Mouse (Mus musculus) fat pad, adult 2 months (tissue): ENCODE results near the gene Abca4.

Experiments
- DNase-seq: peaks from one replicate; pipeline ENCODE4 v3.0.0-alpha.2; 2011; ENCODE audit warnings: low read depth, low spot score; ENCODE audit errors: extremely low read depth

Abca4 gene

DNA sequence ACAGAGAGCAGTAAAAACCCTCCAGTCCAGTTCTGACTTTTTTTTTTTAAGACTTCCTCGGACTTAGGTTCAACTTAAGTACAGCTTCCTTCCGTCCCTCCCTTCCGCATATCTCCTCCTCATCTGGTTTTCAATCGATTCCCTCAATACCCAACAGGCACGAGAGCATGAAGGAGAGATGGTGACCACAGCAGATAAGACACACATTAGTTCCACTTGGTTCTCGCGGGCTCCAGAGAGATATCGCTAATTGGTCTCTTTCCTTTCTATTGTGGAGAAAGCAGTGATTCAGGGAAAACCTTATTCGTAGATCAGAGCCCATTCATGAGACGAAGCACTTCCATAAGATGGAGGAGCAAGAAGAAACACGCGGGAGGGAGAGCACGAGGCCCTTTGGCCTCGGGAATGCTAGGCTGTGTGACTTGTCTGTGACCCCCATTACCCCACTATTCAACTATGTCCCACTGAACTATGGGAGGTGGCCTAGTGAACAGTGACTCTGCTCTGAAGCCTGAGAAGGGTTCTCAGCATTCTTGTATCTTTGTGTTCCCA, 63.5 kb downstream of the Abca4 start:
- DNase-seq = no peak

DNA sequence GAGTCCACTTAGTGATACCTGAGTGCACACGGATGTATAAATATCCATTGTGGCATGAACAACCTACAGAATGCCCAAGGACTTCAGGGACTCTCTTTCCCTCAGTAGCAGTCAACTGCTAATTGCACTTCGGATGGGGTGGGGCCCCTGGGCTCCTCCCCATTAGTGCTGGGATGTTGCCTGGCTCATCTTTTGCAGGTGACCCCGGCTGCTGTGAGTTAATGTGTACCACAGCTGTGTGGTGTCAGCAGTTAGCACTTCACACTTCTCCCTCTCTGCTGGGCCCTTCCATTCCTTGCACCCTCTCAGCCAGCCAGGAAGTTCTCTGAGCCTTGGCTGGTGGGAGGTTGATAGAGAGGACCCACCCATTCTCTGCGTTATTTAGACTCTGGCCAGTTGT, 65.2 kb downstream of the Abca4 start:
- DNase-seq = no peak

DNA sequence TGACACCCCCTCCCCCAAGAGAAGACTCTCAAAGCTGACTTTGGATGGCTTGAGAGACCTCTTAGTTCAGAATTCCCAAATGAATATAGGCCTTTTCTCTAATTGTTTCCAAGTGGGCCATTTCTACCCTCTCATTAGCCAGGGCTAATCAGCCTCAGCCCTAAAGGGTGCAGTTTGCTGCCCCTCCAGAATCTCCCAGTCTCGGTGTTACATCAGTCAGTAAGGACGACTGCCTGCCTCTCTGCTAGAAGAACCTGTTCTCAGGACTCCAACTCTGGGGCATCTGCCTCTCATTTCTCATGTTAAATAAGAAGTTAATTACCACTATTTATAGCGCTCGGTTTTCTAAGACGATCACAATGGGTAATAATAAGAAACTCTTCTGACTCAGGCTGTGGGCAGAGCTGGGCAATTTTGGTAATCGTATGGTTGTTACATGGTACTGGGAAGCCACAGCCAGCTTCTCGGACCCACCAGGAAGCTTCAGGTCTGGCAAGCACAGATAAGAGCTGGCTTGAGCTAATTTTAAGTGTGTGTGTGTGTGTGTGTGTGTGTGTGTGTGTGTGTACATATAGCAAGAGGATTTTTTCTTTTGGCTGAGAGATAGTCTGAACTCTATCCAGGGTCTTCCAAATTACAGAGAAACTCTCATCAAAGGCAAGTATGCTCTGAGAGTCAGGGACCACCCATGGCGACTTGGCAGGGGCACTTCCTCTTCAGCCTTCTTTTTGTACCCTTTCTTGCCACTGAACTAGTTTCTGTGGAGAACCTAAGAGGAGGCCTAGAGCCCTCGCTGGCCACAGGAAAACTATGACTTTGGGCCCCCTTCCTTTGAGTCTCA, 67.1 kb downstream of the Abca4 start:
- no peak for DNase-seq

DNA sequence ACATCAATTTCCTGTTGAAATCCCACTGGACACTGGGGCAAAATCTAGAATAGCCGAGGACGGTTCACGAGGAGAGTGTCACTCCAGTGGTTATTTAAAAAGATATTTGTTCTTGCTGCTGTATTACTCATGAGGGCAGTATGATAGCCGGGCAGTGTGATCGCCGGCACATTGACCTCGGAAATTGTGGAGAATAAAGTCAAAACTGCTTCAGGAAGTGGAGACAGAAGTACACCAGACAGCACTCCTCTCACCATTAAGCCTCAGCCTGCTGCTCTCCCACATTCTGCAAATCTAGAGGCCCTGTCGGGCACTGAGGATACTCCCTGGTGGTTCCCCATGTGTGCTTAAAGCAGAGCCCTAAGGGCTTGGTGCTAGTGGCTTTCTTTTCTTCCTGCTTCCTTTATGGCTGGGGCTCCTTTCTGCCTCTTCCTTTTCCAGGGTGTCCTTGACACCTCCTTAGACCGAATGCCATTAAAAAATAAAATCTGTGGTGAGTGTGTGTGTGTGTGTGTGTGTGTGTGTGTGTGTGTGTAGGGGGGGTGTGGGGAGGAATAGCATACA, 74.5 kb downstream of the Abca4 start:
- DNase-seq = no peak

DNA sequence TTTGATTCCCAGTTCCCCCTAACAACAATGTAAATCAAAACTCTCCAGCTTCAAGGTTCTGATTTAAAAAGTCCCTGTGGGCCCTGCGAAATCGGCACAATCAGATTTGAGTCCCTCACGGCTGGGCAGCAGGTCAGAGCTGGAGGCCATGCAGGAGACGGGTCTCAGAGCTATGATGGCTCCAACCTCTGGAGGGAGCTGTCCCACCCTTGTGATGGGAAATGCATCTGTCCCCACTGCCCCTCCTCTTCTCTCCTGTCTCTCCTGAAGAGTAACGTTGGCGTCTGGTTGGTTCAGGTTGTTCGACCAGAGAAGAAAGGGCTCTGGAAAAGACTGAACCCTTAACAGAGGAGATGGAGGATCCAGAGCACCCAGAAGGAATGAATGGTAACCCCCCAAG, 75.5 kb downstream of the Abca4 start:
- no peak for DNase-seq

DNA sequence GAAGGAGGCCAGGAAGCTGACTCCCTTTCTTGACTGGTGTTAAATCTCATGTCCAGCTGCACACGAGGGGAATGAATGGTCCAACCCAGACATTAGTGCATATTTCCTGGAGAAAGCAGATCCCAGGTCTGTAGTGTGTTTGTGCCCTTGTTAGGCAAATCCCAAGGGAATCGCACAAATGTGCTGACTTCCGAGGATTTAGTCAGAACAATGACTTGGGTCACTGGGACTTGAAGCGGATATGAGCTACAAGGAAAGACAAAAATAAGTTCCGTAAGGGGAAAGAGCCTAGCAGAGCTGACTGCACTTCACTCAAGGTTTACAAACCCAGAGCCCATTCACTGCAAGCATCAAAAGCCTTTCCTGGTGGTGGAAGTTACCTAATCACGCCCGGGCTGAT, 76.0 kb downstream of the Abca4 start:
- DNase-seq = no peak

DNA sequence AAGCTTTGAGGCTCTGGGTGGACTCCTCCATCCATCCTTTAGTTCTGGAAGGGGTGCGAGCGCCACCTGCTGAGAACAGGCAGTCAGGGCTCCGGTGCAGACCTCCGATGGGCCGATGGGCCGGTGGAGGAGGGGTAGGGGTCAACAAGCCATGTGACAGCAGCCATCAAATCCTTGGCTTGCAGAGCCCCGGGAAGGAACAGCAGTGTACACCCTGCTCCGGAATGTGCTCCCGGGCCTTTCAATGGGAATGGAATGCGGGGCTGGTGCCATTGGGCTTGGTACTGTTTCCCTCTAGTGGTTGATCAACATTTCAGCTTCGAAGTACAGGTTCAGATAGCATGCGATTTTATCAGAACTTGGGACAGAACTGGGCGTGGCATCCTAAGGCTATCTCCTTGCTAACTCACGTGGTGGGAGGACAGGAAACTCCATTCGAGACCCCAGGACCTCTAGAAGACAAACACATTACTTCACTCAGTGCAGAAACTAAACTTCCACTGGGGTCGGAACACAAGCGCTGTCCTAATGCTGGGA, 78.0 kb downstream of the Abca4 start:
- no peak for DNase-seq

DNA sequence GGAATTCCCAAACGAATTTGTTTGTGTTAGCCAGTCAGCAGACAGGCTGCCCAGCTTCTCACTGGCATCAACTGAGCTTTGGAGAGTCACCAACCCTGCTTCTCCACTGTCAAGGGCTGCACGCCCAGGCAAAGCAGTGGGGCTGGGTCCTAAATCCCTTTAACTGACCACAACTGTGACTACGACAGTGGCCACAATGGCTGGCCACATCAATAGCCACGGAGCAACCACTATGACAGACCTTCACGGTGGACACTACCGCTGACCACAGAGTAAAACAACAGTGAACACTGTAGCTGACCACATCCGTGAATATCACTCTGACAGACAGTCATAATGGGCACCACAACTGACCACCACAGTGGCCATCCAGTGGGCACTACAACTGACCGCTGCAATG, 78.6 kb downstream of the Abca4 start:
- DNase-seq = no peak

DNA sequence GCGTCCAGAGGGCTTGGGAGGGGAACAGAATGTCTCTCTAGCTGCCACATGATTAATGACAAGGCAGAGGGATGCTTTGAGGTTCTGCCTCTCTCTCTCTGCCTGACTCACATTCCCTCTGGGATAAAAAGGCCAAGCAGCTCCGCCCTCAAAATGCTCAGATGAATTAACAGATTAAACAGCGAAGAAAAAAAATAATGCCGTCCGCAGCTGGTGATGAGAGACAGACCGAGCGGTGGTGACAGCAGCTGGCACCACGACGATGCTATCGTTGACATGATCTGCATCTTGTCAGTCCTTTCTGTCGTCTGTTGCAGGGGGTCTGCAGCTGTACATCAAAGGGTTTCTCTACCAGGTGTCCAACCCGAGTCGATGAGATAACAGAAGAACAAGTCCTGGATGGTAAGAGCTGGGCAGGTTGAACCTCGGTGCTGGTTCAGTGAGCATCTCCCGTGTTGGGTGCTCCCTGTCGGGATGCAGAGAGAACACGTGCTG, 84.8 kb downstream of the Abca4 start:
- DNase-seq = no peak

DNA sequence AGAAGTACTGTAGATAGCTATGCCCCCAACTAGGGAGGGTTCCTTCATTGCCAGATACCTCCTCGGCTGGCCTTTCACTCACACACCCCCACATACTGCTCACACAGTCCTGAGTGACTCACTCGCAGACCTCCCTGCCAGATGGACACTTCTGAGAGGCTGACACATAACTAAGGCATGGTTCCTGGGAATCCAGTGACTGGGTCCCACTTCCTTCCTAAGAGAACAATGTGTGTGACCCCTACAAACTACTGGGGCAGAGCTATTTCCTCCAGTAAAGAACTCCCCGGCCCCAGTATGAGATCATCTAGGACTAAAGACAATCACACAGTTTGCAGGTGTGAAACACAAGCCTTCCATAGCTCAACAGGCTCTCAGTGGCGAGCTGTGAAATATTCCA, 86.5 kb downstream of the Abca4 start:
- no peak for DNase-seq

DNA sequence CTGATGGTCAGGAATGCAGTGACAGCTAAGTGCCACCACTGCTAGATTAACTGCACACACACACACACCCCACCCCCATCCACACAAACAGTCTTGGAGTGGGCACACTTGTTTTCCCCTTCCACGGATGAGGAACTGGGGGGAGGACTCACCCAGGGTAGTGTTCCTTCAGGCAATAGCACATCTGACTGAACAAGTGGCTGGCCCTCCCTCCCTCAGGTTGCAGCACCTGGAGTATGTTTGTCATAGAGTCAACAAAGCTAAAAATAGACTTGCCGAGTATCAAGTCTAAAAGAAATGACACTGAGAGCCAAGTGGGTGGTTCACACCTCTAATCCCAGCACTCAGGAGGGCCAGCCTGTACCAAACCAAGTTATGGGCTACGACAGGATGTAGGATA, 87.4 kb downstream of the Abca4 start:
- no peak for DNase-seq

DNA sequence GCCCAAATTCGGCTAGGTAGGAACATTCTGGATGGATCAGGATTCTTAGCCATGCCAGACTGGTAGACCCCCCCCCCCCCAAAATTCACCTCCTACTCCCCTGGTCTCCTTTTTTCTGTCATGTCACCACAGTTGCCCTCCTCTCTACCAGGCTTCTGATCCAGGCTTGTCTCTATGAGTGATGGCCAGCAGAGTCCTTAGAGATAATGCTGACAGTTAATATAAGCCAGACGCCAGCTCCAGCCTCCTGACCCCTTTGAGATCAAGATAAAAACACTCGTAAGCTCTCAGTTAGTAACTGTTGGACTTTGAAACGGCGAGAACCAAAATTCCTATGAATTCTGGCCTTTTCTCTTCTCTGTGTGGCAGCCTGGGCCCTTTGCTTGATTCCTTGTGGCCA, 89.0 kb downstream of the Abca4 start:
- DNase-seq = no peak

DNA sequence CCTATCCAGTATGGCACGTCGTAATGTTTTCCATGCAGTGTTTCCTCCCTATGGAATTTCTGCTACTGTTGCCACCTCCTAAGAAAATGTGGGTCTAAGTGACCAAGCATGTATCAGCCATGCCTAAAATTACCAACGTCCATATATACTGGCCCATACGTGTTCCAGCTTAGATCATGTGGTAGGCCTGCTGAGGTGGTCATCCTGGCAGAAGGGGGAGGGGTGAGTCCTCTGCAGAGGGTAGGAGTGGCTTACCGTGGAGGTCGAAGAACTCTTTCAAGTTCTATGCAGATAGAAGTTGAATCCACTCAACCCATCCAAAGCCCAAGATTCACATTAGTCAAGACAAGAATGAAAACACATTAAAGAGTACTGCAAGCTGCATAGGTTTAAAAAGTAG, 89.6 kb downstream of the Abca4 start:
- DNase-seq = no peak

DNA sequence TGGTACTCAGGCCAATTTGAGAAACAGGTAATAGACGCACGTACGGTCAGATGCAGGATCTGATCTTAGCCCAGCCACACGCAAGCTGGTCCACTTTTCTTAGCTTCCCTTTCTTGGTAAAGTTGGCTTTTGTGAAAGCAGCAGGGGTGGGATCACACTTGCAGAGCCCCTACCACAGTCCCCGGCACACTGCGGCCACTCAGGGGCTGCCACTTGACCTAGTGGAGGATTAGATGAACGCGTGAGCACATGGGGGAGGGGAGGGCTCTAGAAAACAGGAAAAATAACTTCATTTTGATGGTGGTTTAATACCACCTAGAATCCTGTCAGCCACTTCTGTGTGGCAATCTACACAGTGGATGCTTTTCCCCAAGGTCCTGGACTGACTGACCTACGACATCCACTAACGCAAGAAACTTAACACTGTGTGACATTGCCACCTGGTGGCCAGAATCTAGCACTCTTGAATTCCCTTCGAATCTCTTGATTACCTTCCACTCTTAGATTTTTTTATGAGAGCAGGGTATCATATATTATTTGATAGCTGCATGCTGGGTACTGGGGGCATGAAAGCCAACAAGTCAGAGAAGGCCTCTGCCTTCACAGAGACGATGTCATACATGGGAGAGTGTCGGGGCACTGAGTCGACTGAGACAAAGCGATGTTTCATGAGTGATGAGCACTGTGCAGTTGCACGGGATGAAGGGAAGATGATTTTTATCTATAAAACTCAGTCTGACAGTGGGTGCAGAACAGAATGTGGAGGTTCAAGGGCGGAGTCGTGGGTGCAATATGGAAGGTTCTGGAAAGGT, 96.6 kb downstream of the Abca4 start:
- DNase-seq = no peak

DNA sequence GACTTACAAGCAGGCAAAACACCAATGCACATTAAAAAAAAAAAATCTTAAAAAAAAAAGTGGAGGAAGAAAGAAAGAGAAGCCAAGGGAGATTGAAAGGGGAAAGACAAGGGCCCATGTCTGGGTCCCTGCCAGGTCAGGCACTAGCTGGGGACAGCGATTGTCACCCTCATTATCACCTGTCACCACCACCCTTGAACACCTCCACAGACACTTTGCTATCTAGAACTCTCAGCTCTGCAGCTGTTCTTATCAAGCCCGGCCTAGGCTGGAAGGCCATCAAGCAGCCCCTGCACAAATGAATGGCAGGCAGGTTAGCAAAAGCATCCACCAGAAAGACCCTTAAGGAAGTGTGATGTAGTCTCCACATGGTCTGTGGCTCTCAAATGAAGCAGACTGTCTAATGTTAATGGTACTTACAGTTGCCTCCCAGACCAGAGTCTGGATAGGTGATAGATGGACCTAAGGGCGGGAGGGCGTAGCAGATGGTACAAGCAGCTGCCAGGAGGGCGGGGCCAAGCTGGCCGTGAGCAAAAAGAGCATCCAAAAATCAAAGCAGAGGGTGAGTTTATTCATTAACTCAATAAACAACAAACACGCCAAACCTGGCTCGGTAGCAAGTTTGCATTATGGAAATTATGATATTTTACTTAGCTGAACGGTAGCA, 98.1 kb downstream of the Abca4 start:
- no peak for DNase-seq

DNA sequence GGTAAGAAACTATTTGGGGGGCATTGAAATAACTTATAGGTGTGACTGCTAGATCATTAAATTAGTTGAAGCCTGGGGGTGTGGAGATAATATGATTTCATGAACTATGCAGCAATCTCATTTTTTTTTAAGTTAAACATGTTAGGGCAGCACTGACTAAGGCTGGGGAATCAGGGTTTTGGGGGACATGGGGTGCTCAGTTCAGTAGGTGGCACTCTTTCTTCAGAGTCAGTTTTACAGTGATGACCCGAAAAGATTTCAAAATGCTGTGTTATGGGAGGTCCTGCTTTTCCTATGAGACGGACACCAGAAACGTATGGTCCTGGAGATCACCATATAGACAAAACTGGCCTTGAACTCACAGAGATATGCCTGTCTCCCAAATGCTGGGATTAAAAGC, 99.2 kb downstream of the Abca4 start:
- DNase-seq = no peak

DNA sequence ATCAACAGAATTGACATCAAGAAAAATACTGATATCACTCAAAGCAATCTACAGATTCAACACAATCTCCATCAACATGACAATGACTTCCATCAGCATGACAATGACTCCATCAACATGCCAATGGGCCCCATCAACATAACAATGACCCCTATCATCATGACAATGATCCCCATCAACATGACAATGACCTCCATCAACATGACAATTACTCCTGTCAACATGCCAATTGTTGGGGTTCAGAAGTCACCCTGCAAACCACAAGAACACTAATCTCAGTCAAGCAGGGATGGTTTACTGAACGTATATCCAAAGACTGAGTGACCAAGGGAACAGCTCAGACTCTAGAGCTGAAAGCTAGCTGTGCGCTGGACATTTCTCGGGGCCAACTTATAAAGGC, 101.2 kb downstream of the Abca4 start:
- no peak for DNase-seq

DNA sequence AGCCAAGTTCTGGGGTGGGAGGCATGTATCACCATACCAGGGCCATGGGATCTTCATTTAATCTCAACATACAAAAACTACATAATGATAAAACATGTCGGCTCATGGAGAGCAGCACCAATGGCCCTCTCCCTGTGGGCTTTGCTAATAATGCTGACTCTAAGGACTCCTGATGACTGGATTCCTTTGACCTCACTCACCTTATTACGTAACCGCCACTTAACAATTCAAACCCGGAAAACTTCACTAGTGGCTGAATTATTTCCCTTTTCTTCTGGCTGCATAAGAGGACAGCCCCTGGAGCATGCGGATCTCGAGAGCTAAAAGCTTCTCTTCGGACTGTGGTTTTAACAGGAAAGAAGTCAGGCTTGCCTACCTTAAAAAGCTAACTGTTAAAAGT, 106.6 kb downstream of the Abca4 start:
- DNase-seq = no peak

DNA sequence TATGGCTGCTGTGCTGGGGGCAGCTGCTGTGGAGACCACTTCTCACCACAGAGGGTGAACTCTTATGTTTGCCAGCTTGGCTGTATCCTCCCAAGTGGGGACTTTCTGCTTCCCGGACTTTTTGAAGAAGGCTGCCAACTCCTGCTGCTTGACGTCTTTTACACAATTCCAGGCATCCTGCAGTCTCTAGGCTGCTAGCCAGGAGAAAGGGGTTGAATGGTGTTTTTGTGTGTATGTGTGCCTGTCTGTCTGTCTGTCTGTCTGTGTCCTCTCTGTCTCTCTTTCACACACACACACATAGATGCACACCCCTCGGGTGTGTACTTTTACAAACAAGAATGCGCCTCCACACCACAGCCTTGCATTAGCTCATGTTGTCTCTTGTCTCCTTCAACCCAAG, 108.2 kb downstream of the Abca4 start:
- DNase-seq = no peak

DNA sequence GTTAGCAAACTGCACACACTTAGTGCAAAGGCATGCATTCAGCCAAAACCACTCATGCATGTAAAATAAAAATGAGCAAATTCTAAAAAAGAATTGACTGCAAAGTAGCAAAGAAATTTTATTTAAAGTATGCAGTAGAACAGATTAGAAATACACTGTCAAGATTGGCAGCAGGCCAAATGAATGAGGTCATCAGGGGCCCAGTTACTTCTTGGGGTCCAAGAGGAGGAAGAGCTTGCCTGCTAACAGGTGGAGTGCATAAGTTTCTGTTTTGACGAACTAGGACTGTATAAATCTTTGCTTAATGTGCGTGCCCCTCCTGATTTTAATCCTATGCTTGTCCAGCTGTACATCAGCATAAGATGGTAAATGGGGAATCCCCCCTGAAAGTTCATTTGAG, 109.8 kb downstream of the Abca4 start:
- no peak for DNase-seq

DNA sequence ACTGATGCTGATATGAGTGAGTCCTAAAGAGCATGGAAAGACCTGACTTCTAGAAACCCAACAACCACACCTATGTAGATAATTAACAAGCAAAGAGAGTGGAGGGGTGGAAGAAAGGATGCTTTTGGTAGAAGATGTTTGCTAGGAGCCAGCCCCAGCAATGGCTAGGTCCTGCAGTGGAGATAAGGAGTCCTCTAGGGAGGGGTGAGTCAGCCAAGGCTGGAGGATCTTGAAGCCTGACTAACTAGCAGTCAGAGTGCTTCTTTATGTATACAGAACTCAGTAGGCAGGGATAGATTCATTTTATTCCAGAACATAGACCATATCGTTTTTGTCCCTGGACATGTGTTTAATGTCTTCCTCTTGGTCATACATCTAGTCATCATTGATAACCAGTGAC, 115.2 kb downstream of the Abca4 start:
- DNase-seq = no peak
